Mouse (Mus musculus): ENCODE results near the gene Apoc3.

The Apoc3 gene

DNA sequence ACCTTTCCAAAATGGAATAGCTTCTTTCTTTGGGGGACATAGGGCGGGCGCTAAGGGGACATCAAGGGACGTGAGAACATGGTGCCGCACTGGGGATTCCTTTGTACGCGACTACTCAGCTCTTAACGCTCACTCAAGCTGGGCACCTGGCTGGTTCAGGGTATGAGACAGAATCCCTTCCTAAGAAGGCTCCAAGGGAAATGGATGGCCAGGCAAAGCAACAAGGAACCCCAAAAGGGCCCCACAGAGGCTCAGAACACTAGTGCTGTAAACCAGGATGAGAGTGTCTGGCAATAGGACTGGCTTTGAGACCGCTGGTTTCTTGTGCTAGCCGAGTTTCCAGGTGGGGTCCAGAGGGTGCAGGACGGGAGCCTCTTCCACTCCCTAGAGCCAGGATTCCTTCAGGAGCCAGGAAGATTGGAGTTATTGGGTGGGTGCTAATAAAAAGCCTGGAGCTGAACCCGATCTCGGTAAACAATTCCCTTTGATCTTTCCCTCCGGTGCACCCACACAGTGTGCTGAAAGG, 4.9 kb downstream of the Apoc3 start:
- DNase-seq (ENCODE audit: low read depth, low spot score) = no peak

DNA sequence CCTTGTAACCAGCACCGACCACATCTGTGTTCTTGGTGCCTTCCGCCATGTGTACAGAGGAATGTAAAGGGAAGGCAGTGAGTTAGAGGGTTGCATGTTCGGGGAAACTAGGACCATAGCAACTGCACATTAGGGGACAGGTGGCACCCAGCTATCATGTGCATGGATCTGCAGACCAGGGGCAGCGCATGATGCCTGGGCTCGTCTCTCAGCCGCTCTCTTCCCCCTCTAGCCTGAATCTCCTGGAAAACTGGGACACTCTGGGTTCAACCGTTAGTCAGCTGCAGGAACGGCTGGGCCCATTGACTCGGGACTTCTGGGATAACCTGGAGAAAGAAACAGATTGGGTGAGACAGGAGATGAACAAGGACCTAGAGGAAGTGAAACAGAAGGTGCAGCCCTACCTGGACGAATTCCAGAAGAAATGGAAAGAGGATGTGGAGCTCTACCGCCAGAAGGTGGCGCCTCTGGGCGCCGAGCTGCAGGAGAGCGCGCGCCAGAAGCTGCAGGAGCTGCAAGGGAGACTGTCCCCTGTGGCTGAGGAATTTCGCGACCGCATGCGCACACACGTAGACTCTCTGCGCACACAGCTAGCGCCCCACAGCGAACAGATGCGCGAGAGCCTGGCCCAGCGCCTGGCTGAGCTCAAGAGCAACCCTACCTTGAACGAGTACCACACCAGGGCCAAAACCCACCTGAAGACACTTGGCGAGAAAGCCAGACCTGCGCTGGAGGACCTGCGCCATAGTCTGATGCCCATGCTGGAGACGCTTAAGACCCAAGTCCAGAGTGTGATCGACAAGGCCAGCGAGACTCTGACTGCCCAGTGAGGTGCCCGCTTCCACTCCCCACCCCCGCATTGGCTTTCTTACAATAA, 5.6 kb downstream of the Apoc3 start:
- DNase-seq (ENCODE audit: low read depth, low spot score) = peak; percentile 70

GRCm38 (mm10) chr9:46228491-46228890, 6.9 kb downstream of the Apoc3 start, which contains the start of gene Apoa1:
Gene Apoa1 (plus strand): TSS chr9:46228580.
- DNase-seq (ENCODE audit: low read depth, low spot score) = no peak

- DNase-seq (ENCODE audit: low read depth, low spot score) = no peak
These were observed 8.3 kb downstream of the Apoc3 start for GRCm38 (mm10) chr9:46227064-46227614.

DNA sequence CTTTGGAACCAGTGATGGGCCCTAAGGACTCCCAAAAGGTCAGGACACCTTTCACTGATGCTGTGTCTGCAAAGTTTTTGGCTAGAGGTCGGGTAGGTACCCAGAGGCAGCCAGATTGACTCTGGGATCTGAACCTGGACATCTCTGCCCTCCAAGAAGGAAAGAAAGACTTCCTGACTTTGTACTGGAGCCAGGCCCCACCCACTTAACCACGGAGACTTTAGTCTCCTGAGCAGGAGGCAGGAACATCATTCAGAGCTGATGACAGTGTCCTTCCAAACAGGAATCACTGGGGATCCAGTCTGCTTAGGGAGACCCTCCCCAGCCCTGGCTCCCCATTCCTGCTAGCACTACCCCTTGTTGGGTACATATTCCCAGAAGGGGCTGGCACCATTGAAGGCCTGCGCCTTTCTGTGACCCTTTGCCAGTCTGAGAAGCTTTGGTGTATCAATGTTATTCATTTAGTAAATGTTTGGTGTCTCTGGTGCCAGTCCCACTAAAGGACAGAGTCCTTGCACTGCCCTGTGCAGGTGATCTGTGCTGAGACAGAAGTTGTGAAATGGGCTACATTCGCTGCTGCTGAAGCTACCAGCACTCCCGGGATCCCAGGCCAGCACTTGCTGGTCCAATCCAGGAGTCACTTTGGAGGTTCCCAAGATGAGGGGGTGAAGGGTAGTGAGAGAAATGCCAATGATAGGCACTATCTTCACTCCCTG, 10.3 kb downstream of the Apoc3 start:
- no peak for DNase-seq (ENCODE audit: low read depth, low spot score)

DNA sequence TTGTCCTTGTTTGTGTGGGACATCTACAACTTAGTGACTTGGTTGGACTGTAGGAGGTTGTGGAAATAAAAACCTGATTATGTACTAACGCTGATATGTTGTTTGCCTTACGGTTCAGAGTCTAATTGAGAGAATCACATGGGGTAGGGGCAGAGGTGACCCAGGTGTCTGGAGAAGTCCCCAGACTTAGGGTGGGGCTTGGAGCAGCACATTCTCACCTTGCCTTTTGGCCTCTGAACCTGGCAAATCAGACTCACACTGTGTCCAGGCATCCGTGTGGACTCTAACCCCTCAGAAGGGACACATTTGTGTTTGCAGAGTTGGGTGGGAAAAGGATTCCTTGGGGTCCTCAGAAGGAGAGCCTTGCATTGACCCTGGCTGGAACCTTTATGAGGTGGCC, 11.3 kb downstream of the Apoc3 start:
- no peak for DNase-seq (ENCODE audit: low read depth, low spot score)

DNA sequence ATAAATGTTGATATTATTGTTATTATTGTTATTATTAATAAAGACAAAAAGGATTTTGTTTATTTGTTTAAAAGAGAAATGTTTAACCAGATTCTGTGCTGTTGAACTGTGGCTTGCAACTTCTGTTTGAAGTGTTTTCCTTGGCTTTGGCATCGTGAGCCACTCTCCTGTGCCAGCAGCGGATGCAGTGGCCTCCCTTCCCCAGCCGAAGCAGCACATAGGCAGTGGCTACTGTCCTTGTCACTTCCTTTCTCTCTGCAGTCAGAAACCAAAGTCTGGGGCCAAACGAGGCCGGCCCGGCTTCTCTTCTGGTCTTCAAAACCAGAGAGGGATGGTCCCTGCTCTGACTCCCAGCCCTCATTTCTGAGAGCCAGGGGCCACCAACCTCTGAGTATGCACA, 12.3 kb downstream of the Apoc3 start:
- no peak for DNase-seq (ENCODE audit: low read depth, low spot score)

DNA sequence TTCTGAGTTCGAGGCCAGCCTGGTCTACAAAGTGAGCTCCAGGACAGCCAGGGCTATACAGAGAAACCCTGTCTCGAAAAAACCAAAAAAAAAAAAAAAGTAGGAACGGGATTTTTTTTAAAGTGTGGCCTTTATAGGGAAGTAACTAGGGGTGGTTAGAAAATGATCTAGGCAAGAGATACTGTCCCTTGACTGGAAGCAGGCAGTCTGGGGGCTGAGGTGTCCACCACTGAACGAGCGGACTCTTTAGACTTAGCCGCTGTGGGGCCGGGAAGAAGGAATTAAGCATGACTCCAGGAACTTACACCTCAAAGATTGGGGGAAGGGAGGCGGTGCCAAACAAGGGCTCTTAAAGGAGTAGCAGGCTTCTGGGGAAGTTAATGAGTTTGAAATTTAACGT, 17.3 kb downstream of the Apoc3 start:
- DNase-seq (ENCODE audit: low read depth, low spot score) = no peak

- no peak for DNase-seq (ENCODE audit: low read depth, low spot score)
These were observed 18.5 kb downstream of the Apoc3 start for GRCm38 (mm10) chr9:46216744-46217470.

GRCm38 (mm10) chr9:46215338-46216322, 19.8 kb downstream of the Apoc3 start:
- peak; percentile 46 for DNase-seq (ENCODE audit: low read depth, low spot score)

- DNase-seq (ENCODE audit: low read depth, low spot score) = no peak
These were observed 20.5 kb downstream of the Apoc3 start for GRCm38 (mm10) chr9:46214946-46215337.

- DNase-seq (ENCODE audit: low read depth, low spot score) = no peak
These were observed 21.2 kb downstream of the Apoc3 start for GRCm38 (mm10) chr9:46214276-46214675.

- DNase-seq (ENCODE audit: low read depth, low spot score) = no peak
These were observed 25.0 kb downstream of the Apoc3 start for GRCm38 (mm10) chr9:46210473-46210872.

- DNase-seq (ENCODE audit: low read depth, low spot score) = no peak
These were observed 26.9 kb downstream of the Apoc3 start for GRCm38 (mm10) chr9:46208401-46208974.

DNA sequence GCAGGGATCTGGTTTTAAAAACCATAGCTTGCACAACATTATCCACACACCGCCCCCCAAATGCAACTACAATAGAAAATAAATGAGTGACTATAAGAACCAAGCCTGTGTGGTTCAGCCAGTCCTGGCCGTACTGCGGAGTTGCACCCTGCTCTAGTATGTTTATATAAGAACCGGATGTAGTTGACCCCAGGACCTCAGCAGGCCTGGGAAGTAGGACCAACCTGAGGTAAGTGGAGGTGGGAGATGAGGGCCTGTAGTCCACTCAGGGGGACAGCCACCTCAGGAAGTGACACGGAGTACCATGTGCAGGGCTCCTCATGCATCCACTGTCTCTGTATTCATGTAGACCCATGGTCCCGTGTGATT, 28.0 kb downstream of the Apoc3 start:
- DNase-seq (ENCODE audit: low read depth, low spot score) = no peak

- peak; percentile 32 for DNase-seq (ENCODE audit: low read depth, low spot score)
These were observed 28.5 kb downstream of the Apoc3 start for GRCm38 (mm10) chr9:46206834-46207500.

GRCm38 (mm10) chr9:46199609-46200008, 35.8 kb downstream of the Apoc3 start:
- DNase-seq (ENCODE audit: low read depth, low spot score) = no peak

GRCm38 (mm10) chr9:46198936-46199335, 36.5 kb downstream of the Apoc3 start:
- DNase-seq (ENCODE audit: low read depth, low spot score) = no peak

DNA sequence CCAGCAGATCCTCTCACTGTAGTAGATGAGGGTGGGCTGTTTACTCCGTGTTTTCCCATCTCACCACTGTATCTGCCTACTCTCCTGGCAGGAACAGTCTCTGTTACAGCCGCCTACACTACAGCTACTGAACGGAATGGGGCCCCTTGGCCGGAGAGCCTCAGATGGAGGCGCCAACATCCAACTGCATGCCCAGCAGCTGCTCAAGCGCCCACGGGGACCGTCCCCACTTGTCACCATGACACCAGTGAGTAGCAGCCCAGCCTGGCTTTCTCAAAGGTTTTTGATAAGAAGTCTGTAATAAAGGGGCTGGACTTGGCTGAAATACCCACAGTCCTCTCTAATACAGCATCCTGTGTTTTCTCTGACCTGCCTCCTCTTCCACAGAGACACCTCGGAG, 37.0 kb downstream of the Apoc3 start:
- no peak for DNase-seq (ENCODE audit: low read depth, low spot score)
